Mouse (Mus musculus) adrenal gland (tissue): ENCODE measurements at regions not wholly inside any gene's neighbourhood (a gene's known extent, or its start where the extent isn't known, plus 50 kb on each side); places are given as distances from the start of the nearest gene placed in this dataset.

ENCODE experiments used
- intact Hi-C: fragments of 180-260 bp; cut with DNase I; formaldehyde crosslinking; loops from one replicate; pipeline ENCODE4 v1.15.1; 2025

DNA sequence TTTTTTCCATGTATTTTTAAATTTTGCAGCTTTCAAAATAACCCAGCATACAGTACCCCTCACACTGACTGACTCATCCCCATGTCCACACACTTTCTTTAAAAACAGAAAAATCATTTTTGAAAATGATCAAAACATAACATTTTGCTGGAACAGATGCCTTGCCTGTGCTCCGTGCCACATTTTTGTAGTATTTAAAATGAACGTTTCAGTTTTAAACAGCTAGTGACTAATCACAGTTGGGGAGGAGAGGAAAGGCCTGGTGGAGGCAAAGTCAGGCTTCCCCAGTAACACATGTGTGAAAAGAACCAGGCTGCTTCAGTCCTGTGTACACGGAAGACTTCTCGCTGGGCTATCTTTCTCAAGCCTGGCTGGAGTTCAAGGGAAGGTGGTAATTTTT, 644.5 kb downstream of the Inhba start:
- intact Hi-C loops = no loop called here

DNA sequence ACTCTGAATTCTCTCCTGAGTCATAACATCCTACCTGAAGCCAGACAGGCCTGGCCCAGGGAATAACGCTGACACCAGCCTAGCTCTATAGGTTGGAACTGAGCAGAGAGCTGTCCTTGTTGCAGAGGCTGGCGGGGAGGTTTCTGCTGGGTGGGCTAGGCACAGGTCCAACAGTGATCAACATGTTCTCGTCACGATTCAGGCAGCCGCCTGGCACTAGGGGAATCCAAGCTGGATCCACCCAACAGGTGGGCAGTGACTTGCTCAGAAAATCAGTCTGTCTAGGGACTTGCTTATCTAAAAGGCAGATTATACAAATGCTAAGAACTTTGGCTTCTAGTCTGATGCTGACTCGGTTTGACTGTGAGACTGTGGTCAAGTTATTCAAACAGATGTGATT, 648.2 kb downstream of the Inhba start:
- intact Hi-C loops = no loop called here

DNA sequence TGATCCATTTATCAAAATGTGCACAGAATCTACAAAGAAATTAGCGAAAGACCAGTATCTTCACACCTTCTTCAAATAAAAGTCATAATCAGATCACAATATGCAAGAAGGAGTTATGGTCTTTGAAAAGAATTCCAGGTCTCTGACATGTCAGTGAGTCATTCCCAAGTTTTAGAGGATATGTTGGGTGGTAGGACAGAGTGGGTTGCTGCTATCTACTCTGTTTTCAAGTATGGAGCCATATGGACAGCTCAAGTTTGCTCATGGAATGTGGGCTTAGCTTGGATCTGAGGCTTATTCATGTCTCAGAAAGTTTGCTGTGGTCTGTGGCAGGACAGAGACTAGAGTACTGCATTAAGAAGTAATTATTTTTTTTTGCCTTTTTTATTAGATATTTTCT, 657.0 kb downstream of the Inhba start:
- intact Hi-C loops = no loop called here

DNA sequence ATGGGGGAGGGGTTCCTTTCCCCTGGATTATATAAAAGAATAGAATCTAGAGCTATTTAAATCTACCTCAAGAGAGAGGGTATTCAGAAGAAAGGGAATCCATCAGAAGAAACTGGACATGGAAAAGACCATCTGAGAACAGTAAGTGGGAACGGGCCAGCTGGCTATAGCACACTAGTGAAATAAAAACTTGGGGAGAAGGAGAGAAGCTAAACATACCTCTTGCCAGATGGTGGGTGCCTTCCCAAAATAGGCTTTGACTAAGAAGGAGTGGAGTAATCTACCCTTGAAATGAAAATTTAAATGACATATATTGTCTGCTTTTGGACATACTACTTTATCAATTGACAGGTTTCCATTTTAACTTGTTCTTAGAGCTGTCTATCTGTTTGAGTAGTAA, 657.6 kb downstream of the Inhba start:
- intact Hi-C loops = no loop called here

- intact Hi-C loops = loop anchor here (10.0 kb wide), 1 partner anchor 375 kb away; no protein-coding TSS in a partner anchor
Measured at GRCm38 (mm10) chr13:16670047-16670733, 658.5 kb downstream of the Inhba start.

GRCm38 (mm10) chr13:16670736-16671135, 659.1 kb downstream of the Inhba start:
- intact Hi-C loops = loop anchor here (10.0 kb wide), 1 partner anchor 376 kb away; no protein-coding TSS in a partner anchor

- intact Hi-C loops = loop anchor here (10.0 kb wide), 1 partner anchor 382 kb away; no protein-coding TSS in a partner anchor
Measured at GRCm38 (mm10) chr13:16676873-16677272, 665.2 kb downstream of the Inhba start.

- intact Hi-C loops = loop anchor here (10.0 kb wide), 1 partner anchor 384 kb away; no protein-coding TSS in a partner anchor
Measured at GRCm38 (mm10) chr13:16678246-16679024, 666.8 kb downstream of the Inhba start.

DNA sequence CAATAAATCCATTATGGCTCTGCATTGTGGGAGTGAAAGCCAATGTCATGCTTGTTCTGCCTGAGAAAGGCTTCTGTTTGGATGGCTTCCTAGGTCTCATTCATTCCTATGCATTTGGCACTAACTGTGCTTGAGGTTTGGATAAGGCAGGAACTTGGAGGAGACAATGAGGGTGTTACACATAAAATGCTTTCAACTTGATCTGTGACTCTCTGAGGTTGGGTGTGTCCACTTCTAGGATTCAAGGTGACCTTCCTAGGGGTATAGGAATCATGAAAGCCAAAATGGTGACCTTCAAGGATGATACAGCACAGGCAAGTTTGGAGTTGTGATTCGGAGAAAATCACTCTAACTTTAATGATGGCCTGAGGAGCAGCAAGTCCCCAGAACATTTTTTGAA, 682.5 kb downstream of the Inhba start:
- intact Hi-C loops = no loop called here

DNA sequence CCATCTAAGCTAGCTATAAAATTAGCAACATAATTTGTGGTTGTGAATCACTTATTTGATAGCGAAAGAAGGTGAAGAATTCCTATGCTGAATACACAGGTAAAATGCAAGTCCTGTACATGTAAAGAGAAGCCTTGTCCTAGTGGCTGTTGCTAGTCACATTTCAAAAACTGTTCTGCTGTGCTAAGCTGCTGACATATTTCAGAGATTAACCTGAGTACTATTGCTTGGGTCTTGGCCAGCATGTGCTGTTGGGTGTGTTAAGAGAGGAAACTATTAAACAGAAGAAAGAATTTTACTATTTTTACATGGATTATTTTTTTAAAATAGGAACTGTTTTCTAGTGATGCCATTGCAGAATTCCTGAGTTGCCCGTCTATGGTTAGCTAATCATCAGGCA, 689.3 kb downstream of the Inhba start:
- intact Hi-C loops = no loop called here

GRCm38 (mm10) chr13:16702138-16702537, 690.5 kb downstream of the Inhba start:
- intact Hi-C loops = no loop called here

- intact Hi-C loops = no loop called here
Measured at GRCm38 (mm10) chr13:16705217-16706104, 693.8 kb downstream of the Inhba start.

GRCm38 (mm10) chr13:16706105-16706442, 694.4 kb downstream of the Inhba start:
- intact Hi-C loops = no loop called here

- intact Hi-C loops = no loop called here
Measured at GRCm38 (mm10) chr13:16715296-16715960, 703.8 kb downstream of the Inhba start.

GRCm38 (mm10) chr13:16716340-16716739, 704.7 kb downstream of the Inhba start:
- intact Hi-C loops = no loop called here

- intact Hi-C loops = no loop called here
Measured at GRCm38 (mm10) chr13:16716796-16717749, 705.4 kb downstream of the Inhba start.

DNA sequence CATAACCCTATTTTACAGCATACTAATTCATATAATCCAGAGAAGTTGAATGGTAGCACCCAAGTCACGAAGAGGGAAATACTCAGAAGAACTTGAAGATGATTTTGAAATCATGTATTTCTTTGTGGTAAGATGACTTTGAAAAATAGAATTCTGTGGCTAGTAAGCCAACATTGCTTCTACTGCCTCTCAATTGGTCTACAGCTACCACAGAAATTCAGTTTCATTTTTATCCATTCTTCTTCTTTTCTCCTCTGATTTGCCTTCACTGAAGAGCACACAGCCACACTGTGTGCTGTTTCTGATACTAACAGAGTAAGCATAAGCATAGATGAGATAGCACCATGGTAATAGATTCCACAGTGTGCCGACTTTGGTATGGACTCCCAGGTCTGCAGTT, 708.4 kb downstream of the Inhba start:
- intact Hi-C loops = no loop called here

- intact Hi-C loops = no loop called here
Measured at GRCm38 (mm10) chr13:16725350-16725749, 713.7 kb downstream of the Inhba start.

GRCm38 (mm10) chr13:16738313-16738712, 726.7 kb downstream of the Inhba start:
- intact Hi-C loops = no loop called here

DNA sequence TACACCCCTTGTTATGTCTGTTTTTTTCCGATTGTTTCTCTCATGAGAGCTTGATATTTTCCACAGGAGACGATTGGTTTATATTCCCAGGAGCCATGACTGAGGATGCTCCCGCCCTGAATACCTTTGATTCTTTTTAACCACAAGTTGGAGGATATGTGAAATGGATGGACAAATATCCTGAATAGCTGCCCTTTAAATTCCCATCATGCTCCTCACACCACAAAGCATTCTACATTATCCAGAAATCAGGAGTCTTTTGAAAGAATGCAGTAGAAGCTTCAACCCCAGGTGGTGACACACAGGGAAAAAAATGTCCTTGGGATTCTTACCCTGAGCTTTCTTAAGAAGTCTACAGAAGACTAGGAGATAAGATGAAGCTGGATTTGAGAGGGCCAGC, 727.9 kb downstream of the Inhba start:
- intact Hi-C loops = no loop called here
